Mouse (Mus musculus) midbrain, embryonic 16.5 days (tissue): ENCODE data around the gene Wnt10b. TPM values are rescaled to one million over a fixed set of nuclear protein-coding genes. Genes with fewer than 3 reads are reported as not detected.

Experiments
- ATAC-seq: fragments of 200-750 bp; cut with Nextera tagmentation; 2 replicates; pipeline ENCODE4 v1.8.0; 2017; ENCODE audit warnings: moderate TSS enrichment
- H3K27ac ChIP-seq: fragments of 300-500 bp; sonication (generic); 2 replicates; pipeline ENCODE4 v1.5.1; 2014; ENCODE audit warnings: mild to moderate bottlenecking, low read length, mixed read lengths
- H3K27me3 ChIP-seq: fragments of 300-500 bp; sonication (generic); 2 replicates; pipeline ENCODE4 v1.6.1; 2014; ENCODE audit warnings: low read depth, low read length, mixed read lengths; ENCODE audit not compliant: control insufficient read depth, insufficient read depth
- H3K36me3 ChIP-seq: fragments of 300-500 bp; sonication (generic); 2 replicates; pipeline ENCODE4 v1.6.1; 2014; ENCODE audit warnings: mild to moderate bottlenecking, low read length, moderate library complexity, mixed read lengths; ENCODE audit not compliant: control insufficient read depth, insufficient read depth
- H3K4me1 ChIP-seq: fragments of 300-500 bp; sonication (generic); 2 replicates; pipeline ENCODE4 v1.6.1; 2014; ENCODE audit warnings: mild to moderate bottlenecking, low read length, mixed read lengths; ENCODE audit not compliant: control insufficient read depth, insufficient read depth
- H3K4me2 ChIP-seq: fragments of 300-500 bp; sonication (generic); 2 replicates; pipeline ENCODE4 v1.6.1; 2014; ENCODE audit warnings: mild to moderate bottlenecking, low read length, mixed read lengths
- H3K4me3 ChIP-seq: fragments of 300-500 bp; sonication (generic); 2 replicates; pipeline ENCODE4 v1.5.1; 2014; ENCODE audit warnings: low read depth, mild to moderate bottlenecking, low read length, moderate library complexity, mixed read lengths
- H3K9ac ChIP-seq: fragments of 300-500 bp; sonication (generic); 2 replicates; pipeline ENCODE4 v1.6.1; 2014; ENCODE audit warnings: low read depth, low read length, mixed read lengths
- H3K9me3 ChIP-seq: fragments of 300-500 bp; sonication (generic); replicated peaks from 2 replicates; pipeline ENCODE4 v1.6.1; 2014; ENCODE audit warnings: mild to moderate bottlenecking, low read length, mixed read lengths; ENCODE audit not compliant: control insufficient read depth, poor library complexity, severe bottlenecking
- WGBS: fragments of 180-500 bp; shearing (Covaris S2); extraction: QIAGEN DNeasy Blood & Tissue Kit; methylation state at CpG from one replicate; pipeline ENCODE4 v1.1.7; 2014; 5-methylcytosine and 5-hydroxymethylcytosine counted together
- polyA plus RNA-seq: library from polyadenylated mRNA; unstranded; fragments of >200 nt; fragmentation: Nextera tagmentation; extraction: Ambion mirVana; gene quantifications from 2 replicates; pipeline ENCODE4 v1.2.1, GENCODE M21; 2015

The Wnt10b gene
- polyA plus RNA-seq, 1 experiment from 2014 or later: not detected

GRCm38 (mm10) chr15:98802926-98803325 is 25.0 kb upstream of the Wnt10b start:
- Histone ChIP-seq H3K36me3 (no peaks in the 10 kb centered on the region), H3K4me3 (no peak overlapping the region), H3K27ac (no peak overlapping the region), H3K4me1 (peaks cover 20% of the 10 kb centered on the region), H3K27me3 (peaks cover 84% of the 10 kb centered on the region), H3K9ac (no peak overlapping the region), H3K9me3 (no peaks in the 10 kb centered on the region), H3K4me2 (no peak overlapping the region)
- no peak for ATAC-seq
- WGBS: 9% methylated on average over 8 of the region's 8 CpGs

GRCm38 (mm10) chr15:98799396-98799795 is 21.4 kb upstream of the Wnt10b start:
- ATAC-seq: no peak
- H3K4me3 ChIP-seq: no peak overlapping the region
- H3K4me1 ChIP-seq: peaks cover 4% of the 10 kb centered on the region; the same call in 1 of the 2 replicates
- no peaks in the 10 kb centered on the region for H3K9me3 ChIP-seq
- H3K36me3 ChIP-seq: no peaks in the 10 kb centered on the region
- no peak overlapping the region for H3K4me2 ChIP-seq
- 9% methylated on average over 12 of the region's 12 CpGs for WGBS
- H3K9ac ChIP-seq: no peak overlapping the region; the same call in 1 of the 2 replicates
- no peak overlapping the region for H3K27ac ChIP-seq
- peaks cover 86% of the 10 kb centered on the region for H3K27me3 ChIP-seq

GRCm38 (mm10) chr15:98798903-98799302 is 21.0 kb upstream of the Wnt10b start:
- no peaks in the 10 kb centered on the region for H3K9me3 ChIP-seq
- peaks cover 88% of the 10 kb centered on the region for H3K27me3 ChIP-seq
- no peak overlapping the region for H3K4me3 ChIP-seq
- H3K27ac ChIP-seq: no peak overlapping the region
- no peak overlapping the region for H3K9ac ChIP-seq
- H3K4me2 ChIP-seq: no peak overlapping the region
- WGBS: 31% methylated on average over 3 of the region's 3 CpGs
- no peaks in the 10 kb centered on the region for H3K36me3 ChIP-seq
- 0 out of 2 replicates have a peak, but pooled peaks cover 4% of the 10 kb centered on the region for H3K4me1 ChIP-seq
- ATAC-seq: no peak

GRCm38 (mm10) chr15:98797835-98798492 is 20.0 kb upstream of the Wnt10b start:
- H3K36me3 ChIP-seq: no peaks in the 10 kb centered on the region
- peaks cover 88% of the 10 kb centered on the region for H3K27me3 ChIP-seq
- peak overlapping the region; percentile 23; the same call in 1 of the 2 replicates for H3K4me2 ChIP-seq
- peaks cover 5% of the 10 kb centered on the region; the same call in 1 of the 2 replicates for H3K4me1 ChIP-seq
- H3K27ac ChIP-seq: no peak overlapping the region
- no peak overlapping the region for H3K4me3 ChIP-seq
- under 1% methylated on average over 28 of the region's 28 CpGs for WGBS
- H3K9me3 ChIP-seq: no peaks in the 10 kb centered on the region
- peak; percentile 78 for ATAC-seq
- H3K9ac ChIP-seq: 0 out of 2 replicates have a peak overlapping the region, but pooled peaks have one; percentile 27

GRCm38 (mm10) chr15:98796803-98797595 is 19.0 kb upstream of the Wnt10b start:
- Histone ChIP-seq H3K27ac (no peak overlapping the region), H3K4me3 (no peak overlapping the region), H3K4me1 (peaks cover 7% of the 10 kb centered on the region; the same call in 1 of the 2 replicates), H3K27me3 (peaks cover 87% of the 10 kb centered on the region), H3K9ac (no peak overlapping the region), H3K9me3 (no peaks in the 10 kb centered on the region), H3K36me3 (no peaks in the 10 kb centered on the region), H3K4me2 (peak overlapping the region; percentile 23)
- ATAC-seq: no peak
- WGBS: under 1% methylated on average over 13 of the region's 13 CpGs

GRCm38 (mm10) chr15:98793141-98793698 is 15.3 kb upstream of the Wnt10b start:
- no peak for ATAC-seq
- no peaks in the 10 kb centered on the region for H3K9me3 ChIP-seq
- H3K27me3 ChIP-seq: peaks cover 93% of the 10 kb centered on the region
- 9% methylated on average over 13 of the region's 13 CpGs for WGBS
- no peaks in the 10 kb centered on the region for H3K36me3 ChIP-seq
- H3K4me2 ChIP-seq: peak overlapping the region; percentile 50
- H3K9ac ChIP-seq: peak overlapping the region; percentile 48
- H3K4me1 ChIP-seq: peaks cover 16% of the 10 kb centered on the region; the same call in 1 of the 2 replicates
- no peak overlapping the region for H3K27ac ChIP-seq
- peak overlapping the region; percentile 38 for H3K4me3 ChIP-seq

GRCm38 (mm10) chr15:98792233-98793020 is 14.5 kb upstream of the Wnt10b start:
- Histone ChIP-seq H3K9me3 (no peaks in the 10 kb centered on the region), H3K4me1 (peaks cover 16% of the 10 kb centered on the region; the same call in 1 of the 2 replicates), H3K9ac (peak overlapping the region; percentile 48), H3K4me2 (peak overlapping the region; percentile 50), H3K27me3 (peaks cover 92% of the 10 kb centered on the region), H3K36me3 (no peaks in the 10 kb centered on the region), H3K4me3 (peak overlapping the region; percentile 38), H3K27ac (no peak overlapping the region)
- peak; percentile 72; the same call in 1 of the 2 replicates for ATAC-seq
- WGBS: 1% methylated on average over 75 of the region's 75 CpGs

GRCm38 (mm10) chr15:98791771-98792170 is 13.8 kb upstream of the Wnt10b start:
- Histone ChIP-seq H3K27me3 (peaks cover 92% of the 10 kb centered on the region), H3K9me3 (no peaks in the 10 kb centered on the region), H3K4me3 (no peak overlapping the region), H3K9ac (no peak overlapping the region), H3K4me2 (no peak overlapping the region), H3K36me3 (no peaks in the 10 kb centered on the region), H3K4me1 (peaks cover 12% of the 10 kb centered on the region; the same call in 1 of the 2 replicates), H3K27ac (no peak overlapping the region)
- ATAC-seq: no peak
- under 1% methylated on average over 23 of the region's 23 CpGs for WGBS
